Mouse (Mus musculus) heart, adult 2 months (tissue): ENCODE measurements at regions not wholly inside any gene's neighbourhood (a gene's known extent, or its start where the extent isn't known, plus 50 kb on each side); places are given as distances from the start of the nearest gene placed in this dataset.
"Not testable (repeated sequence)": the region's sequence is repeated elsewhere in the genome, so short reads cannot be mapped to it uniquely, and the experiment has no call there.

ENCODE experiments used
- CTCF ChIP-seq: fragments of 200-600 bp; IDR thresholded peaks from 2 replicates; pipeline ENCODE4 v1.8.1; 2022; ENCODE audit warnings: antibody characterized with exemption, mild to moderate bottlenecking, moderate library complexity
- EP300 ChIP-seq: fragments of 200-500 bp; IDR thresholded peaks from 2 replicates; pipeline ENCODE4 v1.6.1; 2011; ENCODE audit warnings: low read depth, low read length, control low read depth; ENCODE audit not compliant: insufficient read depth
- POLR2A ChIP-seq: fragments of 200-500 bp; IDR thresholded peaks from 2 replicates; pipeline ENCODE4 v1.6.1; 2011; ENCODE audit warnings: mild to moderate bottlenecking, low read depth, low read length, control low read depth; ENCODE audit not compliant: insufficient read depth

GRCm38 (mm10) chr14:18464199-18464598, 132.5 kb upstream of the Ube2e1 start:
- TF ChIP-seq POLR2A, EP300, CTCF: not testable (repeated sequence)
